ENCODE assay signal across 12 mouse cellular contexts in the genomic region with DNA sequence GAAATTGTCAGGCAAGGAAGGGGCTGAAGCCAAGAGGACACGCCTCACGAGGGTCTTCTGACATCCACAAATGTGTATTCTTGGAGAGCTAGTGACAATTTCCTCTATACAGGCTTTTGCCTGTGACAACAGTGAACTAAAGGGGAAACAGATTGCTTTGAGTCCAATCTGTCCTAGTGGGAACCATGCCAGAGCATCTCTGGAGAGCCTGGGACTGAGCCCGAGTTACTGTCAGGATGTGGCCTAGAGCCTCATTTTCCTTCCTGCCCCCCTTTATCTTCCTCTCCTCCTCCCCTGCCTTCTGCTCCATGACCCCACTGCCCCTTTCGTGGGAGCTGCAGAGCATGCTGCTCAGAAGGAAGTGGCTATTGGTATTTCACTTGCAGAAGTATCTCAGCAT. TPM values are rescaled to one million over a fixed set of nuclear protein-coding genes. Genes with fewer than 3 reads are reported as not detected.
DNase-seq lines count a peak whose midpoint lies in the region; TF ChIP-seq lines count a peak whose summit lies in the region.
"Had no signal": no experiment of that assay in that cellular context is flagged by ENCODE, and none has a peak within 500 bp of the region (broad histone marks: within the 10 kb centered on the region; RNA-seq: fewer than 3 reads in every experiment).

No protein-coding gene starts in this region.

- WGBS in kidney, adult 2 months: 47% methylated on average over 4 of the region's 4 CpGs

- H3K4me3 ChIP-seq in kidney, adult 2 months (ENCODE audit: insufficient read depth, low read depth, low read length): no peak overlapping the region
- H3K4me3 ChIP-seq: embryonic facial prominence, embryonic 13.5 days; midbrain, embryonic 13.5 days had no signal

- no peaks in the 10 kb centered on the region for H3K27me3 ChIP-seq in kidney, adult 2 months (replicated peaks; ENCODE audit: control insufficient read depth, insufficient read depth, low read length)

- TF ChIP-seq CTCF in kidney, adult 2 months (conservative IDR thresholded peaks at IDR 0.05; ENCODE audit: insufficient read depth, insufficient read length, low read depth, low read length): no peak

- DNase-seq in kidney, adult 2 months: peak; percentile 28
- DNase-seq in kidney, adult 8-10 months: no peak
- peak; percentile 3 for DNase-seq in right cerebral cortex, postnatal 4 days
- DNase-seq in right cerebral cortex, postnatal 10 days (ENCODE audit: low spot score in 2 of 2): no peak
- DNase-seq in cerebellum, postnatal 14 days: peak; percentile 82 to 87
- peak; percentile 20 to 32 for DNase-seq in kidney, postnatal 4 days
- no peak for DNase-seq in thymus, postnatal 4 days
- no peak for DNase-seq in urinary bladder, adult 18-20 months (ENCODE audit: low spot score in 2 of 2)
- DNase-seq: lung, adult 2 months; spleen, adult 18-20 months had no signal

- H3K36me3 ChIP-seq in kidney, adult 2 months (ENCODE audit: control insufficient read depth, insufficient read depth, low read length): no peaks in the 10 kb centered on the region
- H3K36me3 ChIP-seq: embryonic facial prominence, embryonic 13.5 days; midbrain, embryonic 13.5 days had no signal

- no peaks in the 10 kb centered on the region; the same call in 1 of the 2 replicates for H3K4me1 ChIP-seq in kidney, adult 2 months (ENCODE audit: control insufficient read depth, insufficient read depth, low read length)
- H3K4me1 ChIP-seq: midbrain, embryonic 13.5 days had no signal

- TF ChIP-seq POLR2A in kidney, adult 2 months (IDR thresholded peaks at IDR 0.05; ENCODE audit: low read depth, low read length): no peak

- H3K27ac ChIP-seq in kidney, adult 2 months (ENCODE audit: insufficient read depth, low read depth, low read length): no peak overlapping the region
- H3K27ac ChIP-seq: embryonic facial prominence, embryonic 13.5 days; midbrain, embryonic 13.5 days had no signal

RNA-seq across cellular contexts. Expression of a gene that starts 49.2 kb away (rescaled TPM):
- 3.2 and 4.0 TPM in 2 replicates for polyA plus RNA-seq in kidney, adult 2 months (2012; rRNA removed)

Comparison
In these comparisons a context has a peak if more than half of its experiments do, and no peak if none do; other contexts are left out.
1. DNase-seq: peak in kidney, adult 2 months (single experiment), right cerebral cortex, postnatal 4 days (single experiment), cerebellum, postnatal 14 days (2 of 2) and kidney, postnatal 4 days (2 of 2); none in kidney, adult 8-10 months (0 of 2), right cerebral cortex, postnatal 10 days (0 of 2), thymus, postnatal 4 days (single experiment) and urinary bladder, adult 18-20 months (0 of 2).